Mouse (Mus musculus): ENCODE measurements around the gene Dnajb8. TPM values are rescaled to one million over a fixed set of nuclear protein-coding genes. Genes with fewer than 3 reads are reported as not detected.

Gene Dnajb8
- polyA plus RNA-seq, 1 experiment from 2014 or later: not detected

- DNase-seq (ENCODE audit: low spot score): no peak
These were observed 22.9 kb upstream of the Dnajb8 start for GRCm38 (mm10) chr6:88199001-88199717.

- DNase-seq (ENCODE audit: low spot score): no peak
These were observed 22.1 kb upstream of the Dnajb8 start for GRCm38 (mm10) chr6:88199718-88200692.

GRCm38 (mm10) chr6:88200693-88201609 lies 21.1 kb upstream of the Dnajb8 start:
- no peak for DNase-seq (ENCODE audit: low spot score)

- DNase-seq (ENCODE audit: low spot score): no peak
These were observed 20.0 kb upstream of the Dnajb8 start for GRCm38 (mm10) chr6:88201926-88202700.

GRCm38 (mm10) chr6:88202921-88203690 lies 19.0 kb upstream of the Dnajb8 start:
- DNase-seq (ENCODE audit: low spot score): no peak

GRCm38 (mm10) chr6:88203791-88204405 lies 18.2 kb upstream of the Dnajb8 start:
- DNase-seq (ENCODE audit: low spot score): no peak

- DNase-seq (ENCODE audit: low spot score): no peak
These were observed 17.3 kb upstream of the Dnajb8 start for GRCm38 (mm10) chr6:88204531-88205385.

- no peak for DNase-seq (ENCODE audit: low spot score)
These were observed 16.7 kb upstream of the Dnajb8 start for GRCm38 (mm10) chr6:88205386-88205700.

- no peak for DNase-seq (ENCODE audit: low spot score)
These were observed 16.1 kb upstream of the Dnajb8 start for GRCm38 (mm10) chr6:88205937-88206336.

GRCm38 (mm10) chr6:88206566-88206965 lies 15.5 kb upstream of the Dnajb8 start:
- no peak for DNase-seq (ENCODE audit: low spot score)

- no peak for DNase-seq (ENCODE audit: low spot score)
These were observed 14.6 kb upstream of the Dnajb8 start for GRCm38 (mm10) chr6:88207403-88208033.

- no peak for DNase-seq (ENCODE audit: low spot score)
These were observed 13.7 kb upstream of the Dnajb8 start for GRCm38 (mm10) chr6:88208321-88208720.

GRCm38 (mm10) chr6:88209453-88209852 lies 12.6 kb upstream of the Dnajb8 start:
- DNase-seq (ENCODE audit: low spot score): no peak

- DNase-seq (ENCODE audit: low spot score): no peak
These were observed 11.9 kb upstream of the Dnajb8 start for GRCm38 (mm10) chr6:88210182-88210581.

GRCm38 (mm10) chr6:88215797-88216196 lies 6.3 kb upstream of the Dnajb8 start:
- no peak for DNase-seq (ENCODE audit: low spot score)

GRCm38 (mm10) chr6:88216199-88216598 lies 5.9 kb upstream of the Dnajb8 start:
- no peak for DNase-seq (ENCODE audit: low spot score)

- DNase-seq (ENCODE audit: low spot score): no peak
These were observed 3.0 kb upstream of the Dnajb8 start for GRCm38 (mm10) chr6:88219094-88219493.

- no peak for DNase-seq (ENCODE audit: low spot score)
These were observed 4.5 kb downstream of the Dnajb8 start for GRCm38 (mm10) chr6:88226570-88226994.

All from thymus, postnatal 0 days (tissue).